Mouse (Mus musculus) myocyte (in vitro differentiated cells): ENCODE data around the gene Gm10645. TPM values are rescaled to one million over a fixed set of nuclear protein-coding genes. Genes with fewer than 3 reads are reported as not detected.

Source experiments
- H3K27me3 ChIP-seq: one replicate; pipeline ENCODE4 v1.6.1; 2011; ENCODE audit not compliant: control insufficient read depth, insufficient read depth, insufficient read length
- H3K36me3 ChIP-seq: one replicate; pipeline ENCODE4 v1.6.1; 2011; ENCODE audit not compliant: control insufficient read depth, insufficient read depth
- H3K4me2 ChIP-seq: one replicate; pipeline ENCODE4 v1.6.1; 2011; ENCODE audit warnings: low read depth, control low read depth
- H3K4me3 ChIP-seq: one replicate; pipeline ENCODE4 v1.5.1; 2011; ENCODE audit warnings: mild to moderate bottlenecking, control low read depth, moderate library complexity
- H3K79me2 ChIP-seq: one replicate; pipeline ENCODE4 v1.6.1; 2011; ENCODE audit not compliant: control insufficient read depth, insufficient read depth
- H3ac ChIP-seq: one replicate; pipeline ENCODE4 v1.6.1; 2011; ENCODE audit not compliant: control insufficient read depth, insufficient read length
- CEBPB ChIP-seq: IDR thresholded peaks from 2 replicates; pipeline ENCODE4 v1.6.1; 2011; ENCODE audit warnings: mild to moderate bottlenecking, moderate library complexity; ENCODE audit not compliant: poor library complexity, insufficient read depth, severe bottlenecking
- E2F4 ChIP-seq: IDR thresholded peaks from one replicate; pipeline ENCODE4 v1.6.1; 2011; ENCODE audit warnings: mild to moderate bottlenecking, control low read depth, moderate library complexity; ENCODE audit not compliant: insufficient read depth
- MAX ChIP-seq: IDR thresholded peaks from one replicate; pipeline ENCODE4 v1.6.1; 2011; ENCODE audit warnings: low read depth, mild to moderate bottlenecking, control low read depth
- MYOD1 ChIP-seq, 3 experiments: IDR thresholded peaks; one replicate each; pipeline ENCODE4 v1.6.1; 2011; ENCODE audit warnings: control low read depth in 2 of 3, low read depth in 2 of 3, mild to moderate bottlenecking in 2 of 3, moderate library complexity in 1 of 3; ENCODE audit not compliant: insufficient read length in 2 of 3, control insufficient read depth in 1 of 3
- MYOG ChIP-seq, 3 experiments: IDR thresholded peaks; one replicate each; pipeline ENCODE4 v1.6.1; 2011; ENCODE audit warnings: control low read depth in 2 of 3, low read depth in 2 of 3, mild to moderate bottlenecking in 2 of 3; ENCODE audit not compliant: insufficient read length in 2 of 3, control insufficient read depth in 1 of 3, insufficient read depth in 1 of 3
- POLR2A ChIP-seq: IDR thresholded peaks from one replicate; pipeline ENCODE4 v1.6.1; 2011; ENCODE audit warnings: low read depth, mild to moderate bottlenecking, control low read depth, moderate library complexity; ENCODE audit not compliant: insufficient read length
- POLR2AphosphoS2 ChIP-seq: IDR thresholded peaks from one replicate; pipeline ENCODE4 v1.6.1; 2011; ENCODE audit warnings: low read depth, control low read depth; ENCODE audit not compliant: insufficient read length
- REST ChIP-seq: IDR thresholded peaks from one replicate; pipeline ENCODE4 v1.6.1; 2011; ENCODE audit warnings: mild to moderate bottlenecking, control low read depth, moderate library complexity; ENCODE audit not compliant: insufficient read depth, insufficient read length
- SRF ChIP-seq: IDR thresholded peaks from one replicate; pipeline ENCODE4 v1.6.1; 2011; ENCODE audit warnings: low read depth; ENCODE audit not compliant: control insufficient read depth, insufficient read length
- TCF12 ChIP-seq: IDR thresholded peaks from one replicate; pipeline ENCODE4 v1.6.1; 2011; ENCODE audit warnings: mild to moderate bottlenecking, control low read depth; ENCODE audit not compliant: poor library complexity, insufficient read depth, severe bottlenecking
- TCF3 ChIP-seq: IDR thresholded peaks from one replicate; pipeline ENCODE4 v1.6.1; 2011; ENCODE audit warnings: low read depth, control low read depth; ENCODE audit not compliant: insufficient read length
- USF1 ChIP-seq: IDR thresholded peaks from one replicate; pipeline ENCODE4 v1.6.1; 2011; ENCODE audit warnings: low read depth, mild to moderate bottlenecking, control low read depth, moderate library complexity
- polyA plus RNA-seq: library from polyadenylated mRNA; unstranded; fragments of >200 nt; fragmentation: generic; extraction: Trizol; gene quantifications from one replicate; pipeline ENCODE4 v1.2.1, GENCODE M21; 2012; ENCODE audit warnings: missing spikeins

The Gm10645 gene
- polyA plus RNA-seq, 1 experiment: 0.10 TPM

GRCm38 (mm10) chr8:83140068-83140467, 25.9 kb downstream of the Gm10645 start:
- no peak overlapping the region for H3K4me2 ChIP-seq
- H3K27me3 ChIP-seq: no peaks in the 10 kb centered on the region
- H3K4me3 ChIP-seq: no peak overlapping the region
- no peaks in the 10 kb centered on the region for H3K36me3 ChIP-seq
- no peak overlapping the region for H3ac ChIP-seq
- H3K79me2 ChIP-seq: no peaks in the 10 kb centered on the region
- TF ChIP-seq MAX: no peak
- TF ChIP-seq USF1: no peak
- TF ChIP-seq POLR2AphosphoS2: no peak
- no peak for TF ChIP-seq REST
- no peak for TF ChIP-seq MYOG (IDR thresholded peaks at IDR 0.05; ENCODE audit: control insufficient read depth in 1 of 3, insufficient read depth in 1 of 3, insufficient read length in 2 of 3, low read depth in 2 of 3)
- TF ChIP-seq MYOD1 (IDR thresholded peaks at IDR 0.05; ENCODE audit: control insufficient read depth in 1 of 3, insufficient read length in 2 of 3, low read depth in 2 of 3): no peak
- TF ChIP-seq TCF12: no peak
- TF ChIP-seq E2F4: no peak
- no peak for TF ChIP-seq SRF
- TF ChIP-seq CEBPB: no peak
- TF ChIP-seq POLR2A: no peak
- no peak for TF ChIP-seq TCF3

GRCm38 (mm10) chr8:83135086-83135485, 30.9 kb downstream of the Gm10645 start:
- no peak overlapping the region for H3K4me2 ChIP-seq
- no peaks in the 10 kb centered on the region for H3K36me3 ChIP-seq
- H3ac ChIP-seq: no peak overlapping the region
- TF ChIP-seq CEBPB (no peak), MYOG (IDR thresholded peaks at IDR 0.05; ENCODE audit: control insufficient read depth in 1 of 3, insufficient read depth in 1 of 3, insufficient read length in 2 of 3, low read depth in 2 of 3) (no peak), TCF3 (no peak), MAX (no peak), USF1 (no peak), POLR2A (no peak), TCF12 (no peak), MYOD1 (IDR thresholded peaks at IDR 0.05; ENCODE audit: control insufficient read depth in 1 of 3, insufficient read length in 2 of 3, low read depth in 2 of 3) (no peak), SRF (no peak), E2F4 (no peak), REST (no peak), POLR2AphosphoS2 (no peak)
- H3K27me3 ChIP-seq: no peaks in the 10 kb centered on the region
- H3K4me3 ChIP-seq: no peak overlapping the region
- no peaks in the 10 kb centered on the region for H3K79me2 ChIP-seq

Other genes starting within 250 kb of the Gm10645 start
- gene Tbc1d9, start 818 bp downstream of the Gm10645 start, polyA plus RNA-seq: 0.38 TPM
- not detected for gene Ucp1, start 124.2 kb upstream of the Gm10645 start, polyA plus RNA-seq
- 4.0 TPM for gene Elmod2, start 166.3 kb upstream of the Gm10645 start, polyA plus RNA-seq
- not detected for gene Mgat4d, start 182.3 kb upstream of the Gm10645 start, polyA plus RNA-seq
- gene Clgn, start 223.7 kb upstream of the Gm10645 start, polyA plus RNA-seq: not detected